Mouse (Mus musculus): ENCODE data around the gene Parp16. TPM values are rescaled to one million over a fixed set of nuclear protein-coding genes. Genes with fewer than 3 reads are reported as not detected.
"Not testable (repeated sequence)": the region's sequence is repeated elsewhere in the genome, so short reads cannot be mapped to it uniquely, and the experiment has no call there.

Gene Parp16
- total RNA-seq, 4 experiments from 2014 or later, result 3.4 to 4.5 (median 3.7) TPM

DNA sequence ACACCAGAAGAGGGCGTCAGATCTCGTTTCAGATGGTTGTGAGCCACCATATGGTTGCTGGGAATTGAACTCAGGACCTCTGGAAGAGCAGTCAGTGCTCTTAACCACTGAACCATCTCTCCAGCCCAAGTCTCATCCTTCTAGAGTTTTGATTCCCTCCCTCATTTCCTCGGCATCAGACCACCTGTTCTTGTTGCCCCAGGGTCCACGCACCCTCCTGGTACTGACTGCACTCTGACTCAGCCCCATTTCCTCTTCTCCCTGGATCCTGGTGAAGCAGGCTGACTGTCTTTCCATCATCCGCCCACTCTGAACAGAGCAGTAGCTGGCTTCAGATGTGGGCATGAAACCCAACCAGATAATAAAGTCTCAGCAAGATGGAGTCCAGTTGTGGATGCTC is 46.8 kb downstream of the Parp16 start:
- no peak for DNase-seq (ENCODE audit: low spot score)

DNA sequence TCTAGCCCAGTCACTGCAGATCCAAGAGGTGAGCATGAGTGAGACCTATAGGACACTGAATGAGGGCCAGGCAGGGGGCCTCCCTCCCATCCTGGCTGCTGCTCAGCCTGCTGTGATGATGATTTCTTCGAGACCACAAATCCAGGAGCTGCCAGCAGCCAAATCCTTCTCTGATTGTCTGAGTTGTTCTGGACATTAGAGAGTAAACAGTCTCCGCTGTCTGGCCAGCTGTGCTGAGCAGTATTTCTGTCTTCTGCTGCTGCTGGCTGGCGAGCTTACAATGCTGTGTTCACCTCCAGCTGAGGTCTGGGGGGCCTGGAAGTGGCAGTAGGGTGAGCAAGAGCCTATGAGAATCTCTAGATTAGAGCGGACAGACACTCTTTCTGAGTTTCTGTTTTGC is 48.1 kb downstream of the Parp16 start:
- DNase-seq (ENCODE audit: low spot score), result no peak

DNA sequence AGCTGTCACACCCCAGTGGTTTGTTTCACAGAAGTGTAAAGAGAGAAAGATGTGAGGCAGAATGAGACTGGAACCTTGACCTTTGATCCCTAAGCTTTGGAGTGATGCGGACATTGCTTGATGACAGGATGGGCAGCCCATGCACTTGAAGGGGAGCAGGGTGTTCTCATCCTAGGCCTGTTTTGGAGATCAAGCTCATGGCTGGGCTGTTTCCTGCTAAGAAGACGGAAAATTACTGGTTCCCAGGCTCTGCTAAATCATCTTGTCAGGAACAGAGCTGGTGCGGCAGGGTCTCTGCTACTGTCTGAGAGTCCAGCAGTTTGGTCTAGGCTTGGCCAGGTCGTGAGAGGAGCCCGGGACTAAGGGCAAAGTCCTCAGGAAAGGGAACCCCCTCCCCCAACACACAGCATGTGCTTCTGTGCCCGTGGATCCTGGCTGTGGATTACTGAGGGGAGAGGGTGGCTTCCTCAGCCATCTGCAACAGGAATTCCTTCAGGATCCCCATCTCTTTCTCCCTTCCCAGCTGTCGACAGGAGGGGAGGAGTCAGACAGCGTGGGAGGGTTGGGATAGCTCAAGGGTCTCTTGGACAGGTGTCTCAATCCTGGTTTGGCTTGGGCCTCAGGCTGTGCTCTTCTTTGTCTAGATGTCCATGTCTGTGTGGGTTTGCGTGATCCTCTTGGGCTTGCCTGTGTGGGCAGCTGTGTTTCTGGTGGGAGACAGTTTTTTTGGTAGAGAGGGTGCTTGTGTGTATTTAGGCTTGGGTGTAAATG is 49.1 kb downstream of the Parp16 start:
- DNase-seq (ENCODE audit: low spot score), result no peak

DNA sequence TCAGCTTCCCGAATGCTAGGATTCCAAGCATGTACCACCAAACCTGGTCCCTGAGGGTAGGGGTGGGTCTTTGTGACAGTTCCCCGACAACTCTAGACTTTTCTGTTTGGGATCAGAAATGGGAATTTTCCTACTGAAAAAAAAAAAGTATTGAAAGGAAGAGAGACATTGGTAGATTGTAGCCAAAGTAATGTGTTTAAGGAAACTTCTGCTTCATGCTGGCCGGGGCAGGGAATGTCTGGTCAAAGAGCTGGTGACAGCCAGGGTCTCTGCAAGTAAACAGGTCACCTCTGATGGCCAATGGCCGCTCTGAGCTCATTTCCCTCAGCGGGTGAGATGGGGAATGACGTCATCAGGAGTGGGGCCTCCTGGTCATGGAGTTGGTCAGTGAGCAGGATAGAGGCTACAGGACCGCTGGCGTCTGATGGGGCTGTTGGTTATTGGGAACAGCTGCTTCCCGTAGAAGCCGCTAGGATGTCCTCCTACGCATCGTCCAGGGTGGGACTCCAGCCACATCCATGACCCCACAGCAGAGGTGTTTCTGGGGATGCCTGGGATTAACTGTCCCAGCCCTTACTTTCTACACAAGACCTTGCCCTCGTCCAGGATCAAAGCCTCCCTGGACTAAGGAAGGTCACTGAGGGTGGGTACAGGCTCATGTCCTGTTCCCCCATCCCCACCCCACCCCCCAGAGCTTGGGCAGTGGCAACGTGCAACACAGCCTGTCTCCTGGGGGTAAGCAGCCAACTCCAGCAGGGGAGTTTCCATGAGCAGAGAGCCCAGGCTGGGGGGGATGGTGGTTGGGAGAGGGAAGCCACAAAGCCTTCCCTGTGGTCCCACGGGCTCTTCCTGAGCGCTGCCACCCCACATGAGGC is 52.6 kb downstream of the Parp16 start:
- DNase-seq (ENCODE audit: low spot score), result peak; percentile 35

DNA sequence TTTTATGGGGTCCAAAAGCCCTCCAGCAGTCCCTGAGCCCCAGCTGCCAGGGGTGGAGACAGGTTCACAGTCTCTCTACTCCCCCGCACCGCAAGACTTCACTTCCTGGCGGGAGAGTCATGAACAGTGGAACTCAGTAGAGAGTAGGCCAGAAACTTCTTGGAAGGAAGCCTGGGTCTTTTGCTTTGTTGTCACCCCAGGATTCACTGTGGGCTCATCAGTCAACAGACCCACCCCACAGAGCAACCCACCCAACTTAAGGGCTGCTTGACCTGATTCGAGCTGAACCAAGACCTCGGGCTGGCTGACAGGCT is 53.2 kb downstream of the Parp16 start:
- DNase-seq (ENCODE audit: low spot score), result no peak

DNA sequence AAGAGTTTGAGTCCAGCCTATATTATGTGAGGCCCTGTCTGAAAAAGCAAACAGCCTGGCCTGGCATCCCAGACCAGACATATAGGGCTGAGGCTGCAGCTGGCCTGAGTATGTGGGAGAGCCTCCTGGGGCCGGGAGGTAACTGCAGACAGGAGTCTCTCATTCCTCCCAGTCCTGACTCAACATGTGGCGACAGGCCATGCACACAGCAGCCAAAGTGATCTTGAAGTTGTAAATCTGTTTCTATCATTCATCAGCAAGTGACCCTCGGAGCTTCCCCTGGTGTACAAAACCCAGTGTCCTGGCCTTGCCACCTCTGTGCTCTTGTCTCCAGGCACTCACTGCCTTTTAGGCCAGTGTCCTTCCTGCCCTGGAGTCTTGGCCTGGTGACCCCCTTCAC is 56.9 kb downstream of the Parp16 start:
- no peak for DNase-seq (ENCODE audit: low spot score)

DNA sequence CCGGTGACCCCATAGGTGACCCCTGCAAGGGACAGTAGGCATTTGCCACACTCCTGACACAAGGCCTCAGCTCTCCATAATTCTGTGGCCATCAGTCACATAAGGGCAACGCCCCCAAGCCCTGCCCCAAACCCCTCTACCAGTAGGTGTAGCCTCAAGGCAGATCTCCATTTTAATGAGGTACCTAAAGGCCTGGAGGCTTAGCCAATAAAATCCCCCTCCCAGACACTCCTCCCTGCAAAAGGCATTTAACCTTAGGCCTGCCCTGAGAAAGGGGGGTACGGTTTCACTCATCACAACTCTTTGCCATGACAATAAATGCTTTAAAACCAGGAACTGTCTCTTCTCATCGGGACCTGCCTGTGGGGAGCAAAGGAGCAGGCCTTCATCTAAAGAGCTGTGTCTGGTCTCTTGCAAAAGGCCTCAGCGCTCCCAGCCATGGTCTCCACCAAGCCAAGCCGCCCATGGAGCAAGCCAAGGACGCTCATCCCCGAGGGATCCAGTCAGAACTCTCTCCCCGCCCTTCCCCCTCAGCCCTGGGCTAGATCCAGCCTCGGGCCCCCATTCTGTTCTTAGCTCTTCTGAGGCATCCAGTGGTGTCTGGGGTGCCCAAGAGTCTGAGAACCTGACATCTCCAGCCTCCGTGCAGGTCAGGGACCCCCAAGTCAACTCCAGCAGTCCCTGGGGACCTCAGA is 60.9 kb downstream of the Parp16 start:
- no peak for DNase-seq (ENCODE audit: low spot score)

DNA sequence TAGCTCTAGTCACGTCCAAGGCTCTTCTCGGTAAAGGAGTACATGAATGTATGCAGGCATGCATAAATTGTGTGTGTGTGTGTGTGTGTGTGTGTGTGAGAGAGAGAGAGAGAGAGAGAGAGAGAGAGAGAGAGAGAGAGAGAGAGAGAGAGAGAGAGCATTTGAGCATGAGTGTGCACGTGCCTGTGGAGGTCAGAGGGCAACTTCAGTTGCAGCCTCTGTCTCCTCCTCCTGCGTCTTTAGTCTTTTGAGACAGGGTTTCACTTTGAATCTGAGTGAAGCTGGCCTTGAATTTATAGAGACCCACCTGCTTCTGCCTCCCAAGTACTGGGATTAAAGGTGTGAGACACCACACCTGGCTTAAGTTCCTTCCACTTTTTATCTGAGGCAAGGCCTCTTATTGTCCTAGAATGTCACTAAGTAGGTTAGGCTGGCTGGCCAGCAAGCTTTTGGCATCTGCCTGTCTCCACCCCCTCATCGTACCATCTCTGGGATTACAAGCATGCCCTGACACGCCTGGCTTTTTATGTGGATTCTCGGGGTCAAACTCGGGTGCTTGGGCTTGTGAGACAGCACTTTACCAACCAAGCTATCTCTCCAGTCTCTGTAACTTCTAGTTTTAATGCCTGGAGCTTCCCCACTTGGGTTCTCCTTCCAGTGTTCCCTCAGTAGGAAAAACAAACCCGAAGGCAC is 62.2 kb downstream of the Parp16 start:
- no peak for DNase-seq (ENCODE audit: low spot score)

DNA sequence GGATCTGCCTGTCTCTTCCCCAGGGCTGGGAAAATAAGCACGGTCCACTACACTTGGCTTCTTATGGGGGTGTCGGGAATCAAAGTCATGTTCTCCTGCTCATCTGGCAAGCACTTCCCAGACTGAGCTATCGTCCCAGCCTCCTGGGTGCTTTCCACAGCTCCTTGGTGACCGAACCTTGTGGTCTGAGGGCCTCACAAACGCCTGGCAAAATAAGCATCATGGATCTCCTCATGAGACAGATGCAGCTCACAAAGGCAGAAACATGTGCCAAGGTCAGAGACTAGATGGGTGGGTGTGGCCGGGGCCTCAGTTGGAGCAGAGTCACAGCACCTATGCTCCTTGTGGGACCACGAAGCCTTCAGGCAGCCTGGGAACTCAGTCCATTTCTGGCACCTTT is 64.2 kb downstream of the Parp16 start:
- no peak for DNase-seq (ENCODE audit: low spot score)

DNA sequence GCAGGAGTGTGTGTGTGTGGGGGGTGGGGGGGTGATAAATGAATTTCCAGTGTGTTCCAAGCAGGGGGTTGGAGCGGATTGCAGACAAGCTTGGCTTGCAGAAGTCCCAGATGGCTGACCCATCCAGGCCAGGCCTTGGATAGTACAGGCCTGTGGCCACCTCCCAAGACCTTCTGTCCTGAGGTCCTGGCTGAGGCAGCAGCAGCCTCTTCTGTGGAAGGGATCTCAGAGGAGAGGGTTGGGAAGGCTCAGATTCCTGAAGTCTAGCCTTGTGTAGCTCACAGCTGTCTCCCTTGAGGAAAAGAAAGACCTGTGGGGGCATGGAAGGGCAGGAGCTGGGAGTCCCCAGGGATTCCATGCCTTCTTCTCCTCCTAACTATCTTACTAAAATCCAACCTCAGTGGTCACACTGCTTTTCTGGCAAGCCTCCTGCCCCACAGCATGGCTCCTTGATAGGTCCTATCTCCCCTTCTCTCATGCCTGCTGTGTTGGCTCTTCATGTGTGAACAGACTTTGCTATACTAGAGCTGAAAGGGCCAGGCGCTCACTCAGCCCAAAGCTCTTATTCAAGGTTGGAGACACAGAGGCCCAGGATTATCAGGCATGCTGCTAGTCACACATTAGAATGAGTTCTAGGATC is 66.6 kb downstream of the Parp16 start:
- peak; percentile 52 for DNase-seq (ENCODE audit: low spot score)

DNA sequence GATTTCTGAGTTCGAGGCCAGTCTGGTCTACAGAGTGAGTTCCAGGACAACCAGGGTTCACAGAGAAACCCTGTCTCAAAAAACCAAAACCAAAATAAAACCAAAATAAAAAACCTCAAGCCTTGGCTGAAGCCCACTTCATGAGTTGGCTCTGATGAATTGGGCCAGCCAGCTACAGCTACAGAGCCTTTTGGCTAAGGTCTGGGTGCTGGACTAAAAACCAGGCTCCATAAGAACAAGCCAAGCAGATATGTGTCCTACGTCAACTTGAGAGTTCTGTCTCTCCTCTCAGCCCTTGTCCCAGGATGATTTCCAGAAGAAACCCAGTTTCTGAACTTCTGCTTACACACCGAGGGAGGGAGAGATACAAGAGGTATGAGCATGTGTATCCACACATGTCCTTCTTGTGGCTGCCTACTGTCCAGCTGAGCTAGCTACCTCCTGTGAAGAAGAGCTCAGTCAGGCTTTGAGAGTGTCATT is 67.5 kb downstream of the Parp16 start:
- DNase-seq (ENCODE audit: low spot score), result no peak

DNA sequence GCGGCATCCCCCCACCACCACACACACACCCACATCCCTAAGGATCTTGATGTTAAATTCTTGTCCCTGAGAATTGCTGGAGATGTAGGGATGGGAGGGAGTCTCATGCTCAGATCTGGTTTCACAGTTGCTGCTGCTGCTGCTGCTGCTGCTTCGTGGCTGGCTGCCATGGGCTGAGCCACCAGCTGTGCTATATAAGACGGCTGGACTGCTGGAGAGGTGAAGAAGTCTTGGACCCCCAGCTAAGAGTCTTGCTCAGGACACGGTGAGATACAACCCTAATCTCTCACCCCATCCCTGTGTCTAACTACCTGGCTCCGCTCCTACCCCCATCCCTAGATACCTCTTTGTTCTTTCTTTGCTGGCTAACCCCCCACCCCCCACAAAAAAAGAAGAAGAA is 69.8 kb downstream of the Parp16 start, which contains the start of gene Cilp:
TSS of gene Cilp (plus strand) at position 222 of the 400 bp plus-strand sequence.
- no peak for DNase-seq (ENCODE audit: low spot score)

DNA sequence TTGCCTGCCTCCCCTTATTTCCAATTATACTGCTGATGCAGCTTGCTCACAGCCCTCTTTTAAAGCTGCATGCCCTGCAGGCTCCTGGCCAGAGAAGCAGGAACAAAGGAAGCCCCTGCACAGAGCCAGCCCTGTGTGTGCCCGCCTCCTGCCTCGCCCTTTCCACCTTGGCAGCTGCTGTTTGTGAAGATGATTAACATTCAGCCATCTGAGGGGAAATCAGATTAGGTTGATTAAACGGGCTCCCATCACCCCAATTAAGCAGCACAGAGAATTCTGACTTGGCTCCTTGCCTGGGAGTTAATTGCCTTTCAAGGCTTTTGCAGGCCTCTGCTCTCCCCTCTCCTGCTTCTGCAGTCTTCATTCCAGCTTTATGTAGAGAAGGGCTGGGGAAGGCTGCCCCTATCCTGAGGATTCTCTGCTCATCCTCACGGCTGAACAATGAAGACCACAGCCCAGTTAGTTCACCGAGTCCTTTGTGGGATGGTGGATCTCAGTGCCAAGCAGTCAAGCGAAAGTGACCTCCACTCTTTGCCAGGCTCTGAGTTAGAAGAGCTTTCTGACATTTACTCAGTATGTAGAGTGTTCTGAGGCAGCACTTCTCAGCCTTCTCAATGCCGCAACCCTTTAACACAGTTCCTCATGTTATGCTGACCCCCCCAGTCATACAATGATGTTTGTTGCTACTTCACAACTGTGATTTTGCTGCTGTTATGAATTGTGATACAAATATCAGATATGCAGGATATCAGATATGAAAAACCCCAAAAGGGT is 72.8 kb downstream of the Parp16 start:
- no peak for DNase-seq (ENCODE audit: low spot score)

DNA sequence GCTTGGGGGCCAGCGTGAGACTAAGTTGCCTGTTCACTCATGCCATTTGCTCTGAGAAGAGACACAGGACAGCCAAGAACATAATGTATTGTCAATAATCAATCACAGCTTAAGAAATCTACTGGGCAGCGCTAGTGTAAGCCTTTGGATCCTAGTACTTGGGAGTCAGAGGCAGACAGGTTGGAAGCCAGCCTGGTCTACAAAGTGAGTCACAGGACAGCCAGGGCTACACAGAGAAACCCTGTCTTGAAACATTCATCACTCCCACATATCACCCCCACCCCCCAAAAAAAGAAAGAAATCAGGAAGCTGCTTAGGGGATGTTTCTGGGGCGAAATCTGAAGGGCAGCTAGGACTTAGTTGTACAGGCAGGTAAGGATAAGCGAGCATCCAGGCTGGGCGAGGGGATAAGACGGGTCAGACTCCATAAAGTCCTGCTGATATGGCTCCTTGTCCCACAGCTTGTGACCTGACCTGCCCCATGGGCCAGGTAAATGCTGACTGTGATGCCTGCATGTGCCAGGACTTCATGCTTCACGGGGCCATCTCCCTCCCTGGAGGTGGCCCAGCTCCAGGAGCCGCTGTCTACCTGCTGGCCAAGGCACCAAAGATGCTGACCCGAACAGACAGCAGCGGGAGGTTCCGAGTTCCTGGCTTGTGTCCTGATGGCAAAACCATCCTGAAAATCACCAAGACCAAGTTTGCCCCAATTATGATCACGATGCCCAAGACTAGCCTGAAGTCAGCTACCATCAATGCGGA is 78.1 kb downstream of the Parp16 start:
- DNase-seq (ENCODE audit: low spot score), result no peak

DNA sequence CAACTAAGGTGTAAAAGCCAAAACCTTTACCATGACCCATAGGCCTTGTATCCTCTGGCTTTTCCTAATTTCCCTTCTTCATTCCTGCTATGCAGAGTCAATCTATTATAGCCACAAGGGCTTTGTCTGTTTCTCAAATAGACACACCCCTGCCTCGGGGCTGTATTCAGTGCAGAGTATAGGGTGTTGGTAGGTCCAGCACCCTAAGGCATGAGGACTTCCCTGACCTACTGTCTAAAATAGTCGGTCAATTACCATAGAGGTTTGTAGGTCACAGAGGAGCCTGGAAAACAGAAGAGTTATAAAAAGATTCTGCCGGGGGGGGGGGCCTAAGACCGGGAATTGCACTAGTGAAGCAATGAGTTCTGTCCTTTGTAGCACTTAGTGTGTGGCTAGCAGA is 78.7 kb downstream of the Parp16 start:
- no peak for DNase-seq (ENCODE audit: low spot score)

DNA sequence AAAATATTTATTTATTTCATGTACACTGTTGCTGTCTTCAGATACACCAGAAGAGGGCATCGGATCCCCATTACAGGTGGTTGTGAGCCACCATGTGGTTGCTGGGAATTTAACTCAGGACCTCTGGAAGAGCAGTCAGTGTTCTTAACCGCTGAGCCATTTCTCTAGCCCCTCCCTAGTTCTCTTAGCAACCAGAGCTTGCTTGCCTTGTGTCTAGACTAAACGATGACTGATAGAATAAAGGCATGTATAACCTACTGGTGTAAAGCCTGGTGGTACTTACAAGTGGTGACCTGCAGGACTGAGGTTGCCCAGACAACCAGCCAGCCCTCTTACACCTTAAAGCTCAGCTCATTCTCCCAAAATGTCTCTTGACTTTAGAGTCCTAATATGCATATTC is 79.7 kb downstream of the Parp16 start:
- DNase-seq (ENCODE audit: low spot score), result not testable (repeated sequence)

DNA sequence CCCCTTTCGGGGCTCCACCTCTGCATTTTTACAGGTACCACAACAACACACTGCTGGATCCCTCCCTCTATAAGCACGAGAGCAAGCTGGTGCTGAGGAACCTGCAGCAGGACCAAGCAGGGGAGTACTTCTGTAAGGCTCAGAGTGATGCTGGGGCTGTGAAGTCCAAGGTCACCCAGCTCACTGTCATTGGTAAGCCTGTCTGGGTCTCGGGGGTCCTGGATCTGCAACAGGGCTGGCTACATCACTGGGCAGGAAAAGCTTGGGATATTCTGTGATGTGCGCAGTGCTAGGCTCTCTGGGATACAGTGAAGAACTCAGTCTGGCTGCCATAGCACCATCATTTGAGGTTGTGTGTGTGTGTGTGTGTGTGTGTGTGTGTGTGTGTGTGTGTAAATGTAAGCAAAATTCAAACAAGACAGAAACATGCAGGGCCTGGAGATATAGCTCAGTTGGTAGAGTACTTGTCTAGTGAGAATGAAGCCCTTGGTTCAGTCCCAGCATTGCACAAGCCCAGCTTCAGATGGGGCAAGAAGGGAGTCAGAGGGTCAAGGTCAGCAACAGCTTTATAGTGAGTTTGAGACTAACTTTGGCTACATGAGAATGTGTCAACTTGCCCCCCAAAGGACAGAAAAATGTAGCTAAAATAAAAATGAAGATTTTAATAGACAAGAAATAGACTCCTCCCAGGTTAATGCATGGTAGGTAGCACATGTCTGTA is 80.8 kb downstream of the Parp16 start:
- no peak for DNase-seq (ENCODE audit: low spot score)

DNA sequence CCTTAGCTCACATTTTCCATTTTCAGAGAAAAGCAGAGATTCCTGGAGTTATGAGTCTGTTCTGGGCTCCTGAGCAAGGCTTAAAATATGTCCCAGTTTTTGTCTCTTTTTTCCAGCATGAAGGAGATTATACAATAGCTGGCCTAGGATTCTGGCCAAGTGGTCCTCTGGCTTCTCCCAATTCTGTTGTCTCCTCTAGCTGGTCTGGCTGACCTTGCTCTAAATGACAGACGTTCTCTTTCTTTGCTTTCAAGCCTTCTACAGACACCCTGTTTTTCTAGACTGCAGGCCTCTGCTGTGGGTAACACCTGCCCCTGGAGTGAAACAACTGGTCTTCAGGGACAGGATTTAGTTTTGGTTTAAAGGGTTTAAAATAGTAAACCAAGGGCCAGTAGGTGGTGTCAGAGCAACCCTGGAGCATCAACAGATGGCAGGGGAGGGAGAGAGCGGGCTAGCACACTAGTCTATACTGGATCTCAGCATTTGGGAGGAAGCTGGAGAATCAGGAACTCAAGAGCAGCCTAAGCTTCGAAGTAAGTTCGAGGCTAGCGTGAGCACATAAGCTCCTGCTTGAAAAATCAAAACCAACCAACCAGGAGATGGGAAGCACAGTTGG is 86.5 kb downstream of the Parp16 start:
- DNase-seq (ENCODE audit: low spot score), result peak; percentile 48

DNA sequence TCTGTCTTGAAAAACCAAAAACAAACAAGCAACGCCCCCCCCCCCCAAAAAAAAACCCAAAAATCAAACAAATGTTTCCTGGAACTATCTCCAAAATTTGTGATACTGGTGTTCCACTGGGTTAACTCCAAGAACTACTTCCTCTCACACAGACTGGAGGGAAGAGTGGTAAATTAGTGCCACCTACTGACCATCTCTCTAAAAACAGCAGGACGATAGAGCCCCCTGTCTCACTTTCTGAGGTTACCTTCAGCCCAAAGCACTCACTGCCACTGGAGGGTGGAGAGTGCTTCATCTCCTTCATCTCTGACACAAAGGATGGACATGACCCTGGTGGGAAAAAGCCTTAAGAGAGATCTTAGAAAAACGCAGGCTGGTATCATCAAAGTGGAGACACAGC is 88.1 kb downstream of the Parp16 start:
- DNase-seq (ENCODE audit: low spot score), result peak; percentile 62
